Mouse (Mus musculus) CH12.LX (cell line): ENCODE data around the gene Dusp13.

ENCODE experiments used
- CTCF ChIP-seq, 2 experiments: IDR thresholded peaks in 1 of 2; conservative IDR thresholded peaks in 1 of 2; 2 replicates each; pipeline ENCODE4 v1.5.1; 2011 to 2012; ENCODE audit warnings: low read depth in 2 of 2, low read length in 2 of 2, improper control_type of control experiment in 1 of 2, inconsistent platforms in 1 of 2, mild to moderate bottlenecking in 1 of 2, moderate library complexity in 1 of 2
- ELF1 ChIP-seq: IDR thresholded peaks from 2 replicates; pipeline ENCODE4 v1.6.1; 2014; ENCODE audit warnings: low read depth, mild to moderate bottlenecking, inconsistent platforms, low read length, improper control_type of control experiment
- JUND ChIP-seq: conservative IDR thresholded peaks from 2 replicates; pipeline ENCODE4 v1.6.1; 2011; ENCODE audit warnings: low read depth, low read length, improper control_type of control experiment
- MAZ ChIP-seq: IDR thresholded peaks from 2 replicates; pipeline ENCODE4 v1.6.1; 2012; ENCODE audit warnings: low read depth, mild to moderate bottlenecking, inconsistent platforms, low read length, improper control_type of control experiment, moderate library complexity
- MYC ChIP-seq: IDR thresholded peaks from 2 replicates; pipeline ENCODE4 v1.6.1; 2011; ENCODE audit warnings: low read depth, mild to moderate bottlenecking, improper control_type of control experiment, low read length
- NELFE ChIP-seq: IDR thresholded peaks from 2 replicates; pipeline ENCODE4 v1.6.1; 2011; ENCODE audit warnings: low read depth, low read length, improper control_type of control experiment
- POLR2A ChIP-seq: IDR thresholded peaks from 2 replicates; pipeline ENCODE4 v1.6.1; 2011; ENCODE audit warnings: low read depth, mild to moderate bottlenecking, improper control_type of control experiment, low read length
- TCF12 ChIP-seq: IDR thresholded peaks from 2 replicates; pipeline ENCODE4 v1.6.1; 2014; ENCODE audit warnings: low read depth, mild to moderate bottlenecking, inconsistent platforms, low read length, improper control_type of control experiment
- UBTF ChIP-seq: IDR thresholded peaks from 2 replicates; pipeline ENCODE4 v1.6.1; 2012; ENCODE audit warnings: low read depth, mild to moderate bottlenecking, inconsistent platforms, low read length, improper control_type of control experiment, moderate library complexity
- USF2 ChIP-seq: conservative IDR thresholded peaks from 2 replicates; pipeline ENCODE4 v1.6.1; 2011; ENCODE audit warnings: low read depth, low read length, improper control_type of control experiment
- ZNF384 ChIP-seq: IDR thresholded peaks from 2 replicates; pipeline ENCODE4 v1.6.1; 2012; ENCODE audit warnings: low read depth, low read length, improper control_type of control experiment, inconsistent platforms

DNA sequence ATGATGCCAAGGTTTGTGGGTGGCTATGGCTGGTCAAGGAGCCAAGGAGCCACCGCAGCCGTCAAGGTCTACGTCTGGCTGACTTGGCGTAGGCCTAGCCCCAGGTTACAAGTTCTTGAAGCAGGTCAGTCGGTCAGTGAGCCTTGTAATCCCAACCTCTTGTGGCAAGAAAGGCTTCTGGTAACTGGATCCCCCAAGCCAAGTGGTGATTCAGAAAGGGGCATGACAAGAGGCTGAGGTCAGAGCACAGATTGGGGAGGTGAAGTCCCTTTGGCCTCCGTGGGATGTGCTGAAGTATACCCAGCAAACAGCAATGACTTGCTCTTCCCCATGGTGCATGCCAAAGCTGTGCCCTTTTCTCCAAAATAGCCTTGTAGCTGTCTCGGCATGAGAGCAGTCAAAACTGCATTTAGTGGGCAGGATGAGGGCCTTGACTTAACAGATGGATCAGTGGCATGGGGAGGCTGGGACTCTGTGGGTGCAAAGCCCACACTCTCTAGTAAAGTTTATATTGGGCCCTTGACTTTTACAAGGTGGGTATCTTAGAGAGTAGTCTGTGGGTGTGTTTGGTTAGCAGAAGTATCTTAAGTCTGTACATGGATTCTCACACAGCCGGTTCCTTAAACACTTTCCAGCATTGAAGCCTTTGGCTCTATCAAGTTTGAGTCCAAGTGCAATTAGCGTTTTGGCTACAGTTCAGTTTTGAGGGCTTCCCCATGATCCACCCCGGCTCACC is 65.4 kb downstream of the Dusp13 start:
- TF ChIP-seq POLR2A, result no peak
- TF ChIP-seq CTCF (conservative IDR thresholded peaks at IDR 0.05 in 1 of 2, IDR thresholded peaks at IDR 0.05 in 1 of 2; ENCODE audit: low read depth in 2 of 2, low read length in 2 of 2), result no peak
- TF ChIP-seq MYC, result no peak
- TF ChIP-seq NELFE, result no peak
- no peak for TF ChIP-seq UBTF
- TF ChIP-seq TCF12, result no peak
- no peak for TF ChIP-seq MAZ
- TF ChIP-seq ELF1, result no peak
- no peak for TF ChIP-seq ZNF384
- TF ChIP-seq USF2, result no peak
- no peak for TF ChIP-seq JUND
